Mouse (Mus musculus) ES-Bruce4 (cell line): Measurements from ENCODE around the gene Sh3d19.

Source experiments
- CTCF ChIP-seq: IDR thresholded peaks from one replicate; pipeline ENCODE4 v1.8.1; 2011; ENCODE audit warnings: low read depth, low read length
- EP300 ChIP-seq: IDR thresholded peaks from 2 replicates; pipeline ENCODE4 v1.6.1; 2011; ENCODE audit warnings: low read depth, low read length; ENCODE audit not compliant: insufficient read depth
- POLR2A ChIP-seq: IDR thresholded peaks from one replicate; pipeline ENCODE4 v1.8.1; 2011; ENCODE audit warnings: low read length; ENCODE audit not compliant: insufficient read depth

DNA sequence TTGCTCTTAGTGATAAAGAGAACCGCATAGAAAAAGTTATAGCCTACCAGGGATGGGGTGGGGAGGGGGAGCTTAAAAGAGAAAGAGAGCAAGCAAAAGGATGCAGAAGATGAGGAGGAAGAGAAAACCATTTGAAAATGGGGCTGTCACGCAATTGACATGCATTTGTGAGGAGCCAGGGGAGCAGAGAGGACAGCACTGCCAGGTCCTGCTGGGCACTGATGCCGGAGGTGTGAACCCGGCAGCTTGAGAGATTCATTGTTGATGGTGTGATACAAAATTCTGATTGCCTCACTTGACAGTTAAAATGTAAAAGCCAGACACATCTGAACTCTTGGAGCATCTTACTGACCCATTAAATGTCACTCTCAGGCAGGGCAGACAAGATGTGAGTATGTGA is 3.5 kb downstream of the Sh3d19 start:
- TF ChIP-seq CTCF (no peak), POLR2A (no peak), EP300 (no peak)
